Mouse (Mus musculus) lung, embryonic 16.5 days (tissue): ENCODE measurements at regions not wholly inside any gene's neighbourhood (a gene's known extent, or its start where the extent isn't known, plus 50 kb on each side); places are given as distances from the start of the nearest gene placed in this dataset.

Experiments used
- ATAC-seq: fragments of 200-750 bp; cut with Nextera tagmentation; 2 replicates; pipeline ENCODE4 v1.8.0; 2017; ENCODE audit warnings: low read depth, mild to moderate bottlenecking, moderate library complexity
- H3K27ac ChIP-seq: fragments of 300-500 bp; sonication (generic); 2 replicates; pipeline ENCODE4 v1.5.1; 2014; ENCODE audit warnings: mild to moderate bottlenecking, control low read depth, low read length
- H3K27me3 ChIP-seq: fragments of 300-500 bp; sonication (generic); 2 replicates; pipeline ENCODE4 v1.6.1; 2014; ENCODE audit warnings: low read depth, low read length, mixed read lengths; ENCODE audit not compliant: control insufficient read depth, insufficient read depth
- H3K36me3 ChIP-seq: fragments of 300-500 bp; sonication (generic); 2 replicates; pipeline ENCODE4 v1.6.1; 2014; ENCODE audit warnings: low read length; ENCODE audit not compliant: control insufficient read depth, insufficient read depth
- H3K4me1 ChIP-seq: fragments of 300-500 bp; sonication (generic); replicated peaks from 2 replicates; pipeline ENCODE4 v1.6.1; 2014; ENCODE audit warnings: low read length, mixed read lengths; ENCODE audit not compliant: control insufficient read depth, insufficient read depth
- H3K4me2 ChIP-seq: fragments of 300-500 bp; sonication (generic); 2 replicates; pipeline ENCODE4 v1.6.1; 2014; ENCODE audit warnings: low read depth, low read length, control low read depth
- H3K4me3 ChIP-seq: fragments of 300-500 bp; sonication (generic); 2 replicates; pipeline ENCODE4 v1.5.1; 2014; ENCODE audit warnings: mild to moderate bottlenecking, low read length, control low read depth
- H3K9ac ChIP-seq: fragments of 300-500 bp; sonication (generic); 2 replicates; pipeline ENCODE4 v1.6.1; 2014; ENCODE audit warnings: low read length, control low read depth
- H3K9me3 ChIP-seq: fragments of 300-500 bp; sonication (generic); 2 replicates; pipeline ENCODE4 v1.6.1; 2016; ENCODE audit warnings: low read length; ENCODE audit not compliant: control insufficient read depth
- WGBS: fragments of 180-500 bp; shearing (Covaris S2); extraction: QIAGEN DNeasy Blood & Tissue Kit; methylation state at CpG from one replicate; pipeline ENCODE4 v1.1.7; 2014; 5-methylcytosine and 5-hydroxymethylcytosine counted together

DNA sequence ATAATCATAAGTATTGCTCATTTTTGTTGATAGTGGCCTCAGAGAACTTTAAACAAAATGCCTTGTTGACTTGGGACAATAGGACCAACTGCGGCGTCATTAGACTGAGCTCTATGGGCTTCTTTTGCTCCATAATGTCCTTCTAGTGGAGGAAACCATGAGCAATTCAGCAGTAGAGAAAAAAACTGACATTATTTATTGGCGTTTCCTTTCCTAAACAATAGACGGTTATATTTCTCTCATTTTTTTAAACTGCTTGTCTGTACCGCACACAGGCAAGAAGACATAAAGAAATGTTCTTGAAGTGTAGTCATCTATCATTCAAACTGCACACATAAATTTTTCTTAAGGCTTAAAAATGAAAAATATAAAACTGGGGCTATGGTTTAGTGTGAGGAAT is 310.8 kb downstream of the Basp1 start:
- Histone ChIP-seq H3K4me1 (no peaks in the 10 kb centered on the region), H3K9ac (no peak overlapping the region), H3K27me3 (no peaks in the 10 kb centered on the region), H3K27ac (no peak overlapping the region), H3K9me3 (no peaks in the 10 kb centered on the region), H3K4me3 (no peak overlapping the region), H3K4me2 (no peak overlapping the region), H3K36me3 (no peaks in the 10 kb centered on the region)
- ATAC-seq: no peak
- WGBS: 70% methylated on average over 5 of the region's 5 CpGs

DNA sequence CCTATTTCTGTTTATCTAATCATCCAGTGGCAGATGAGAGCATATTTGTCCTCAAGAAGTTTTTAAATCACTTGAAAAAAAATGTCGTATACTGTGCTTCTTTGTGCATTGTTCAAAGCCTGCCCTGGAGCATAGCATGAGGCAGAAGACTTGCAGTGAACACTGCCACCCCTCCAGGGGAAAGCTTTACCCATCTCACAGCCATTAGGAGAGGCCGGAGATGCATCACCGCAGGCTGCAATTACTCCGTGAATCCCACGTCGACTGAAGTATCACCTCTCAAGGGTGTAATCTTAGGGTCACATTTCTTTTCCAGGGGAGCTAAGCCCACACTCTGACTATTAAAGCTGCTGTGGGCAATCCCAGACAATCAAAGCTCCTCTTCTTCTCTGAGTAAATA is 319.8 kb downstream of the Basp1 start:
- Histone ChIP-seq H3K9me3 (no peaks in the 10 kb centered on the region), H3K36me3 (no peaks in the 10 kb centered on the region), H3K27ac (no peak overlapping the region), H3K4me1 (no peaks in the 10 kb centered on the region), H3K4me2 (no peak overlapping the region), H3K27me3 (no peaks in the 10 kb centered on the region), H3K9ac (no peak overlapping the region), H3K4me3 (no peak overlapping the region)
- ATAC-seq: no peak
- 35% methylated on average over 6 of the region's 6 CpGs for WGBS

DNA sequence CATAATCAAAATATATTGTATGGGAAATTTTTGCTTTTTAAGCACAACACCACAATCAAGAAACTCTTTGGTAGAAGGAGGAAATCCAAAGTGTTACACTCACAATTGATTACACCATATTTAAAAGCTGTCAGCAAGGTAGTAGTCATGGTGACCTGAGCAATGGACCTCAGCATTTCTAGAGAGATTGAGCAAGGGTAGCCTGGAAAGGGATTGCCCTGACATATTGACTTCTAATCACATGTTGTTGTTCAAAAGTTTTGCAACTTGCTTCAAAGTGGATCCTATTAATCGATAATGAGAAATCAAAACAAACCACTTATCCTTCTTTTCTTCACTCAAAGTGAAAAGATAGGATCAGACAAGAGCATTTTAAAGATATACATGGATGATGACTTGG is 343.9 kb downstream of the Basp1 start:
- Histone ChIP-seq H3K27me3 (no peaks in the 10 kb centered on the region), H3K4me3 (no peak overlapping the region), H3K36me3 (no peaks in the 10 kb centered on the region), H3K9ac (no peak overlapping the region), H3K4me1 (no peaks in the 10 kb centered on the region), H3K9me3 (no peaks in the 10 kb centered on the region), H3K27ac (no peak overlapping the region), H3K4me2 (no peak overlapping the region)
- 80% methylated on average over 1 of the region's 1 CpGs for WGBS
- no peak for ATAC-seq

DNA sequence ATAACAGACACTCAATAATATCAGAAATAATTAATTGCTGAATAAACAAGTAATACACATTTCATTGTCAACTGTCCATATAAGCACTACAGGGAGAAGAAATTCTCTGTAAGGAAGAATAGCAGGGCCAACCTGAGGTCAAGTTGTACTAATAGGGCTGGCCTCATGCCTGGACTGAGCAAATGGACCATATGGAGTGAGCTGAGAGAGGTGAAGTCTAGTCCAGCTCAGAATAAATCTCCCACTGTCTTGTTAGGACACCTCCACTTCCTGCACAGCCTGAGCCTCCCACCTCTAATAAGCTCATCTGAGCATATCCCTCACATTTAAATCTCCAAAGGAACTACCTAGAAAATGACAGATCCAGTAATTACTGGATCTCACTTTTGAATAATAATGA is 354.2 kb downstream of the Basp1 start:
- Histone ChIP-seq H3K9ac (no peak overlapping the region), H3K27ac (no peak overlapping the region), H3K4me3 (no peak overlapping the region), H3K4me1 (no peaks in the 10 kb centered on the region), H3K9me3 (no peaks in the 10 kb centered on the region), H3K36me3 (no peaks in the 10 kb centered on the region), H3K4me2 (no peak overlapping the region), H3K27me3 (no peaks in the 10 kb centered on the region)
- ATAC-seq: no peak

DNA sequence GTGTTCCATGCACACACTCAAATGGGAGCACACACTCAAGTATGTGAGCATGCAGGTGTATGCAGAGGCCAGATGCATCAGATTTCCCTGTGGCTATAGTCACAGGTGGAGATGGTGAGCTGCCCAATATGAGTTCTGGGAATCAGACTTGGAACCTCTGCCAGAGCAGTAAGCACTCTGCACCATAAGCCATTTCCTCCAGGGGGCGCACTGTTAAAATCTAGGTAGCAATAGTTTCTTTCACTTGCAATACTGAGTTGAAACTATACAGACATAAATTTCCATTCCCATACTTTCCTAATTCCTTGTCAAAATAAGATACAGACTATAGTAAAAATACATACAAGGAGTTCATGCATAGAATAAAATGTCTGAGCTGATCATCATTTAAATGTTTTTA is 365.7 kb downstream of the Basp1 start:
- Histone ChIP-seq H3K27me3 (no peaks in the 10 kb centered on the region), H3K9ac (no peak overlapping the region), H3K9me3 (no peaks in the 10 kb centered on the region), H3K36me3 (no peaks in the 10 kb centered on the region), H3K27ac (no peak overlapping the region), H3K4me1 (no peaks in the 10 kb centered on the region), H3K4me3 (no peak overlapping the region), H3K4me2 (no peak overlapping the region)
- WGBS: 13% methylated on average over 1 of the region's 1 CpGs
- ATAC-seq: no peak

DNA sequence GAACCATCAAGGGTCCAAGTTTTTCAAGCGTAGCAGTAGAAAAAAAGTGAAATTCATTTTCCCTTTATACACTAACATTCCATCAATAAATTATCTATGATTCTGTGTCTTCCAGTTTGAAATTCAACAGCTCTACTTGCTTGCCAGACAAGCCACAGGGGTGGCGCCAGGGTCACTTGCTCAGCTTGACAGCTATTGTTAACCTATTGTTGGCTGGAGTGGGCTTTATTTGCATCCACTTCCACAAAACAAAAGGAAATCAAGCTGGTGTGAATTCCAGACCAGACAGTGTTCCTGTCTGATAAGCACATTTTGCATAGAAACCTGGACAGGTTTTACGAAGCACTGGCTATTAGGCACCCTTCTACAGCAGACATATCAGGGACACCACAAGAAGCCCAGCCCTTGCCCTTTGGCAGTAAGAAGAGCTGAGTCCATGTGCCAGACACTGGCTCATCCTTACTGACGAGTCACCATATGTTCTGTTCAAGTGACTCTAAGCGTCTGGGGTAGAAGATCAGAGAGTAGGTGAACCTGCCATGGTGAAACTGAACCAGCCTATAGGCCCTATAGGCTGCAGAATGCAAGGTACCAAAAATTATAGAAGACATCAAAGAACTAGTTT is 366.9 kb downstream of the Basp1 start:
- no peak for ATAC-seq
- H3K27ac ChIP-seq: no peak overlapping the region
- no peaks in the 10 kb centered on the region for H3K27me3 ChIP-seq
- H3K4me1 ChIP-seq: no peaks in the 10 kb centered on the region
- no peak overlapping the region for H3K4me2 ChIP-seq
- H3K9ac ChIP-seq: no peak overlapping the region
- no peaks in the 10 kb centered on the region for H3K36me3 ChIP-seq
- WGBS: 58% methylated on average over 5 of the region's 5 CpGs
- H3K4me3 ChIP-seq: no peak overlapping the region
- no peaks in the 10 kb centered on the region for H3K9me3 ChIP-seq

DNA sequence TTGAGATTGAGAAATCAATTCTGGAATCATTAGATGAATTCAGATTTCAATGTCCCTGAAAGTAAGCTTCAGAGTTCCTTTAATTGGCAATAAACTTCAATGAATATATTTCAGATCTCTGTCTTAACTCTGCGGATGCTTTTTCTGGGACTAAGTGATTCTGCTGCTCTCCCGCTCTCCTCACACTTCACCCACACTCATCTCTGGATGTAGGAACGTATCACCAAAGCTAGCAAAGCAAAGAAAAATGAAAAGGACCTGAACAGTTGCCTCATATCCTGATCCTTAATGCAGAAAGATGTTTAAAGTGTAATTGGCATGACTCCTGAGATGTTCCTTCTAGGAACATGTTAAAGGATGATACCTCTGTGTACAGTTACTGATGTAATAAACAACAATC is 377.3 kb downstream of the Basp1 start:
- H3K27me3 ChIP-seq: no peaks in the 10 kb centered on the region
- H3K4me2 ChIP-seq: no peak overlapping the region
- H3K9ac ChIP-seq: no peak overlapping the region
- H3K27ac ChIP-seq: no peak overlapping the region
- 82% methylated on average over 3 of the region's 3 CpGs for WGBS
- H3K4me3 ChIP-seq: no peak overlapping the region
- H3K9me3 ChIP-seq: no peaks in the 10 kb centered on the region
- no peaks in the 10 kb centered on the region for H3K36me3 ChIP-seq
- no peaks in the 10 kb centered on the region for H3K4me1 ChIP-seq
- ATAC-seq: no peak

DNA sequence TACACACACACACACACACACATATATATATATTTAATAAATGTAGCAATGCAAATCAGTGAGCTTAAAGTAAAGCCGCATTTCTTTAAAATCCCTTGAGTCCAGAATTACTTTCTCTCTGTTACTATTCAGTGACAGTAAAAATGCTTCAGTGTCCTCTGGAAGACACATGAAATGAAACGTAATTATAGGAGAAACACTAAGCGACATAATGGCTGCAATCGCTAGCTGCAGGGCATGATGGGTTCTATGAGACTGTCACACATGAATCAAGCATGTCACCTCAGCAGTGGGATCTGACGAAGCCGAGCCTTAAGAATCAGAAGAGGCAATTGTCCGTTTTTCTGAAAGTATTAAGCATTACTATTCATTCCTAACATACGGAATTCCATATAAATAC is 385.7 kb downstream of the Basp1 start:
- 83% methylated on average over 8 of the region's 8 CpGs for WGBS
- no peaks in the 10 kb centered on the region for H3K36me3 ChIP-seq

DNA sequence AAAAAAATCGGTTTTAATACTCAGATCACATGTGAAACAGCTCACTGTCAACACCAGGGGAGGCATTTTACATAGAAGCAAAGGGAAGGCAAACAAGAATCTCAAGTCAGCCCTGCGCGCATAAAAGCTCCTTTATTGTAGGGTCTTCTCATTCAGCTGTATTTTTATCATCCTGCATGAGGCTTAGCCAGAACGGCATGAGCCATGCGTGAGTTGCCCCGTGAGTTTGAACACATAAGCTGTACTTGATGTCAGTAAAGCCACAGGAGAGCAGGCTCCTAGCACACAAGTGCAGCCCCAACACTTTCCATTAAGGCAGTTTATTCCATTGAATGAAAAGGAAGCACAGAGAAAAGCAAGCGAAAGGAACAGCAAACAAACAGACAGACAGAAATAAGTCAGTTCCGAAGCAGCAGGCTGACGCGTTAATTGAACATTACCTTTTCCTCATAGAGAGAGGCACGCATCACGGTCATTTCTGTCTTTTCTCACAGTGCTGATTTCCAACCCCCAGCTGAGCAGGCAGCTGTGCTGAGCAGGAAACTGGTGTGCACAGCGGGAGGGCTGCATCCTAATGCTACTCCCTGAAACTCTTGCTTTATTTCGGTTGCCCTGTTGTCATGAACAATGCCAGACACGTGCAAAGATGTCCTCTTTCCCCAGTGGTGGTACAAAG is 386.6 kb downstream of the Basp1 start:
- no peak overlapping the region for H3K4me3 ChIP-seq
- H3K27me3 ChIP-seq: no peaks in the 10 kb centered on the region
- H3K9ac ChIP-seq: no peak overlapping the region
- peak overlapping the region; percentile 23 for H3K4me2 ChIP-seq
- no peaks in the 10 kb centered on the region for H3K4me1 ChIP-seq
- H3K9me3 ChIP-seq: no peaks in the 10 kb centered on the region
- no peak for ATAC-seq
- WGBS: 5% methylated on average over 15 of the region's 15 CpGs
- no peak overlapping the region for H3K27ac ChIP-seq
- no peaks in the 10 kb centered on the region for H3K36me3 ChIP-seq

More for the DNA sequence above, 385.7 kb downstream of the Basp1 start:
- Histone ChIP-seq H3K4me2 (no peak overlapping the region), H3K4me1 (no peaks in the 10 kb centered on the region), H3K9ac (no peak overlapping the region), H3K27ac (no peak overlapping the region), H3K4me3 (no peak overlapping the region), H3K27me3 (no peaks in the 10 kb centered on the region), H3K9me3 (no peaks in the 10 kb centered on the region)
- no peak for ATAC-seq
